Mouse (Mus musculus) small intestine, adult 2 months (tissue): ENCODE data around the gene Dhx40.

ENCODE experiments used
- CTCF ChIP-seq: fragments of 200-500 bp; IDR thresholded peaks from 2 replicates; pipeline ENCODE4 v1.5.1; 2012; ENCODE audit warnings: low read depth, mild to moderate bottlenecking, control low read depth, inconsistent platforms, low read length, moderate library complexity, mixed read lengths; ENCODE audit not compliant: insufficient replicate concordance, insufficient read length; ENCODE audit errors: extremely low read depth
- POLR2A ChIP-seq: fragments of 200-500 bp; IDR thresholded peaks from 2 replicates; pipeline ENCODE4 v1.6.1; 2012; ENCODE audit warnings: low read depth, mild to moderate bottlenecking, control low read depth, inconsistent platforms, low read length, moderate library complexity

GRCm38 (mm10) chr11:86853081-86853480, 45.5 kb upstream of the Dhx40 start:
- TF ChIP-seq POLR2A (no peak), CTCF (no peak)
